Mouse (Mus musculus): ENCODE results near the gene Fsd1. TPM values are rescaled to one million over a fixed set of nuclear protein-coding genes. Genes with fewer than 3 reads are reported as not detected.
A peak's percentile ranks its signal among the peaks of the same experiment; 100 is the strongest.

Gene Fsd1
- total RNA-seq, 2 experiments from 2014 or later, result 2.3 to 4.3 TPM

DNA sequence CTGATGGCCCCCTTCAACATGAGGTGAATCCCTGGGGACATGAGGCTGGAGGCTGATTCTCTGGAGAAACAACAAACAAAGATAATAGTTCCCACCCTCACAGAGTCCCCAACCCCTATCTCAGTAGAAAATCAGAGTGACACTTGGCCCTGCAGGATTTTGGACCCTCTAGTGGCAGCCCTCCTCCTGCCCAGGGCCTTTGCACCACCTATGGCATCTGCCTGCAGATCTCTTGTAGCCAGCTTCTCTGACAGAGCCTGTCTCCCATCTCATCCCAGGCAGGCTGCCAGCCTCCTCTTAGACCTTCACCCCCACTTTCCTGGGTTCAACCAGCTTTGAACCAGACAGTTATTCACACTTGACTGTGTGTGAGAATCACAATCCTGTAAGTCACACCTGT, 25.5 kb upstream of the Fsd1 start:
- DNase-seq (ENCODE audit: low spot score in 2 of 2), result peak in 1 of 2 experiments; percentile 17

DNA sequence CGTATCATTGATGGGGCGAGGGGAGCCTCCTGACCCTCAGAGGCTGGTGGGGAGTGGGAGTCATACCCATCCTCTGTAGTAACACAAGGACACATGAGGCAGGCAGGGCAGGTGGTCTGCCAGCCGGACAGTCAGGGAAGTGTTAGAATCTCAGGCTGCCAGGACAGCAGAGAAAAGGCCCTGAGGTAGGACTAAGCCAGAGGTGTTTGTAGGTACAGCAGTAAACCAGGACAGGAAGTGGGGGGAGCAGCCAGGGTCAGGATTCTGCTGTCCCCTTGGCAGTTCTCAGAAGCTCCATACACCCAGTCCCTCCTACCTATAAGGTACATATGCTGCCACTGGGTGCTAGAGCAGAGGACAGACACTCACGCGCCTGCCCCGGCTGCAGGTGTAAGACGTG, 24.7 kb upstream of the Fsd1 start:
- DNase-seq (ENCODE audit: low spot score in 2 of 2), result peak in 1 of 2 experiments; percentile 11

DNA sequence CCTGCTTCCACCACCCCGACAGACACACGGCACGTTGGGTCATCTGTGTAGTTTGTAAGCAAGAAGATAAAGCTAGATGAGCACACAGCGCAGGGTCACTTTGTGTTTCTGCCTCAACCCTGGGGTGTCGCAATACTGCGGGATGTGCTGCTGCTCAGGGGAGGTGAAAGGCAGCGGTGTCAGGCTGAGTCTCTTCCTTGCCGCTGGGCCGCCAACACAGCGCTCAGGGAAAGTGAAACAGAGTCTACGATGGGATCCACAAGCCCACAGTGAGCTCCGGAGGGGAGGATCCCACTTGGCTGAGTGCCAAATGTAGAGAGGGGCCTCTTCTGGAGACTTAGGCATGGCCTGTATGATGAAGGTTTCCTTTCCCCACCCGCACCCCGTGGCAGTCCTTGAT, 23.1 kb upstream of the Fsd1 start:
- peak in 1 of 2 experiments; percentile 20 for DNase-seq (ENCODE audit: low spot score in 2 of 2)

DNA sequence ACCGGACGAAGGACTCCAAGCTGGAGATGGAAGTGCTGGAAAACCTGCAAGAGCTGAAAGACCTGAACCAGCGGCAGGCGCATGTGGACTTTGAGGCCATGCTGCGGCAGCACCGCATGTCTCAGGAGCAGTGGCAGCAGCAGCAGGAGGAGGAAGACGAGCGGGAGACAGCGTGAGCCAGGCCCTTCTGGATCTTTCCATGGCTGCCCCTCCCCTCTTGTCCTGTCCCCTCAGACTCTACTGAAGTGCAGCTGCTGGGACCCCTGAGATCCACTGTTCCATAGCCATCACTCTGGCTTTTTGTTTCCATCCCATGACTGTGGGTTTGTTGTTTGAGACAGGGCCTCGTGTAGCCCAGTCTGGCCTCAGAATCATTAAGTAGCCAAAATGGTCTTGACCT, 21.8 kb upstream of the Fsd1 start:
- DNase-seq (ENCODE audit: low spot score in 2 of 2), result peak in 1 of 2 experiments; percentile 10

DNA sequence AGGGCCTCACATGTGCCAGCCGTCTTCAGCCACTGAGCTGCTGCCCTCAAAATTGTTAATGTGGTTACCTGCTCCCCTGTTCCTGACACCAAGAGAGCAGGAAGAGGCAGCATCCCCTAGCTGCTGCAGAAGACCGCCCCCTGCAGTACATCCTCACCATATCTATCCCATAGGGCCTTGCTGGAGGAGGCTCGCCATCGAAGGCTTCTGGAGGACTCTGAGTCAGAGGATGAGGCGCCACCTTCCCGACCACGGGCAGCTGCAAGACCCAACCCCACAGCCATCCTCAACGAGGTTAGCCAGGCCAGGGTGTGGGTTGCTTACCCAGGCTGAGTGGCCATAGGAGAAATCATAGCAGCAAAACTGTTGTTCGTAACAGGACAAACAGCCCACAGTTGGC, 21.3 kb upstream of the Fsd1 start:
- peak in 1 of 2 experiments; percentile 18 for DNase-seq (ENCODE audit: low spot score in 2 of 2)

DNA sequence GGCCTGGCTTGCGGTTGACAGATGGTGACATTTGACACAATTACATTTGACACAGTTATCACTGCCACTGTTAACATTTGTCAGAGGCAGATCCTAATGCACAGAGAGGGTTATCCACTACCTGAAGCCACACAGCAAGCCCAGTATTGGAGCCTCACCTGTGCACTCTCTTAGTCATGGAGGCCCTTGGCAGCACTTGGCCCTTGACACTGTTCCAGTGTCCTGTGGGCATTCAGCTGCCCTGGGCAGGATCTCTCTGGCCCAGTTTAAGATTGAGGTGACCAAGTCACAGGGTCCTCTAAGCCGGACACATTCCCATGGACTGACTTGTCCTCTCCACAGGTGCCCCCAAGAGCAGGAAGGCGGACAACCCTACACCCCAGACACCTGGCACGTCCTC, 19.1 kb upstream of the Fsd1 start:
- no peak for DNase-seq (ENCODE audit: low spot score in 2 of 2)

DNA sequence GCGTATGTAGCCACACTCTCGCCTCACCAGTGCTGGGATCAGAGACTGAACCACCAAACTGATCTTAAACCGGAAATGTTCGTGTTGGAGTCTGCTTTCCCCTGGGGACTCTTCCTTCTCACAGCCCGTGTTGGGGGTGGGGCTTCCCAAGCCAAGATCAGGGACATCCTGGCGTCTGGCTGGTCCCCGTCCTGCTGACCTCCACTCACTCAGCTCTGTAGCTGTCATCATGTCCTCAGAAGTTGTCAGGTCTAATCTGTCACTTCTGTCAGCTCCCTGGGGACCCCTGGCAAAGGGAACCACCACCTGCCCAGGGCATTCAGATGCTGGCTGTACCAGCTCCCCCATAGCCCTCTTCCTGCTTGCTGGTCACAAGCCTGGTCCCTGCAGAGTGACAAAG, 18.1 kb upstream of the Fsd1 start:
- no peak for DNase-seq (ENCODE audit: low spot score in 2 of 2)

DNA sequence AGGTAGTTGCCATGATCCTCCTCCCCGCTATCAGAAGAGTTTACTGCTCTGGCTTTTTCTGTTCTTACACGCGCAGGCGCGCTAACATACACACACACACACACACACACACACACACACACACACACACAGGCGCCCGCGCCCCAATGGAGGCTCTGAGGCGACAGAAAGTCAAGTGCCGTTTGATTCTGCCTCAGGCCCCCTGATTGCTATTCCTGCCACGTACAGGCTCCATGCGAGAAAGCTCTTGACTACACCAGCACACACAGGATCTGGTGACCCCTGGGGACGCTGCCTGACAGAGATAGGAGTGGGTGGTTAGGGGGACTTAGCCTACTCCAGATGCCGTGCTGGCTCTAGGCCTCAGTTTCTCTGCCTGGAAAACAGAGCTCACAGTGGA, 16.7 kb upstream of the Fsd1 start:
- no peak for DNase-seq (ENCODE audit: low spot score in 2 of 2)

DNA sequence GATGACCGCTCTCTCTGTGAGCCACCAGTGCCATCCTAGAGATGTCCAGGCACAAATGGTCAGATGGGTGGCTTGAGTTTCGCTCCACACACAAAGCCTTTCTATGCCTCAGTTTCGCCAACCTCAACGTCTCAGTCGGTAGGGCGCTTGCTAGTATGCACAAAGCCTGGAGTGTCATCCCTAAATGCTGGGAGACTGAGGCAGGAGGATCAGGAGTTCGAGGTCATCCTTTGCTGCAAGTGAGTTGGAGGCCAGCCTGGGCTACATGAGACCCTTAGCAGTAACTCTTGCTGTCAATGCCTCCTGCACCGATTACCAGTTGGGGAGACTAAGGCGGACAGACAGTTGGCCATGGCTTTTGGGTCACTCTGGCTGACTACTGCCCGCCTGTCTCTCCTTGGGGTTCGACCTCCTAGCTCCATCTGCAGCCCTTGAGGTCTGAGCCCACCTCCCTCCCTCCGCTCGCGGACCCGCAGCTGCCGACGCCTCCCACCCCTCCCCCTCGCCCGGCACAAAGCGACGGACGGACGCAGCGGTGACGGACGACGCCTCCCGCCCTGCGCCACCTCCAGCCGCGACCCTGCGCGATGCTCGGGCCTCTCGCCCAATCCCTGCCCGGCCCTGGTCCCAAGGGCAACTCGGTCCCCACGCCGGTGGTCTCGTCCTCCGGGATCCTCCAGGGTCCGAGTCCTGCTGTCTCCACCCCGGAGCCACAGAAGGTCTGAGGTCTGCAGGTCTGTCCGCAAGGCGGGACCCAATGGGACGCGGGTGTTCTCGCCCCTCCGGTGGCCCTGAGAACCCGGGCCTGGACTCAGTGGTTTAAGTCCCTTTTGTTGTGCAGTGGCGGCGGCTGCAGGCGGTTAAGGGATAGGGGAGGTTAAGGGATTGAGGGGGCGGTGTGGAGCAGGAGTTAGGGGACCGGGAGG, 16.1 kb upstream of the Fsd1 start, which contains the start of gene Shd:
Gene Shd, plus strand, starts transcription at position 502 of the 926 bp plus-strand sequence.
- no peak for DNase-seq (ENCODE audit: low spot score in 2 of 2)

DNA sequence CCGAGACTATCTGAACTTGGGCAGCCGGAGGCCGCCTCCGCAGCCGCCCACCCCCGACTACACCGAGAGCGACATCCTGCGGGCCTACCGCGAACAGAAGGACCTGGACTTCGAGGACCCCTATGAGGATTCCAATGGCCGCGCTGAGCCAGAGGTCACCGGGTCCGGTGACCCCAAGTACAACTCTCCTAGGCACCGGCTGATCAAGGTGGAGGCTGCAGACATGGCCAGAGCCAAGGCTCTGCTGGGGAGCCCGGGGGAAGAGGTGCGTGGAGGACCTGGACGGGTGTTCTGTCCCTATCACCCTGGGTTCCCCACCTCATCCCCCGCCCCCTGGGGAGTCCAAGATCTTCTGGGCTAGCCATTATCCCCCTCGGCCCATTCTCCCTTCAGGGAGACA, 14.9 kb upstream of the Fsd1 start:
- DNase-seq (ENCODE audit: low spot score in 2 of 2), result no peak

DNA sequence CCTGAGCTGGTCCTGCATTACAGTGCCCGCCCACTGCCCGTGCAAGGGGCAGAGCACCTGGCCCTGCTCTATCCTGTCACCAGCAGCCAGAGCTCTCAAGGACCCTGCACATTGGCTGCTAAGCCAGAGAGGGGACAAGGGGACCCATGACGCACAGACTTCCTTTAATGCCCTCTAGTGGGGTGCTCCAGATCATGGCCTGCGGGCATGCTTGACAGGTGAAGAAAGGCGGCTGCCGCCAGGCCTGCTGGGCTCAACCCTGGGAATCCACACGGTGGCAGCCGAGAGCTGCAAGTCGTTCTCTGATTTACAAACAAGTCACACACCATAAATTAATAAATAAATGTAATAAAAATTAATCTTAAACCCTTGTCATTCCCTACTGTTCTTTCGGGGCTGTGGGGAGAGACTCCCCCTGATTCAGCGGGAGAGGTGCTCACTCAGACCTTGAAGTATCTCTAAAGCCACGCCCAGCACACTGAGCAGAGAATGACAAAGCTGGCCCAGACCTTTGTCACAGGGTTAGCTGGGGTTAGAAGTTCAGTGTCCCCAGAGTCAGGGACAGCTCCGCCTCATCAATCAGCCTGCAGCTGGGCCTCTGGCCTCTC, 9.9 kb upstream of the Fsd1 start:
- peak; percentile 76 to 81 for DNase-seq (ENCODE audit: low spot score in 2 of 2)

DNA sequence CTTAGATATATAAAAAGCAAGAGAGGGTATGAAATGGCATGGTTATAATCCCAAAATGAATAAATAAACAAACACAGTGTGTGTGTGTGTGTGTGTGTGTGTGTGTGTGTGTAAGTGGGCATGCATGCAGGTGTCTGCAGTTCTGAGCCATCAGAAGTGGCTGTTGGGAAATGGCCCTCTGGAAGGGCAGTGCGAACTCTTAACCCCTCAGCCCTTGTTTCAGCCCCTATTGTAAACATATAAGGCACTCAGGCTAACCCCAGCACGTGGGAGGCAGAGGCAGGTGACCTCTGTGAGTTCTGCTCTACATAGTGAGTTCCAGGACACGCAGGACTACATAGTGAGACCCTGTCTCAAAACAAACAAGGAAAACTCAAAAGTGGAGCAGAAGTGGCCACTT, 9.0 kb upstream of the Fsd1 start:
- DNase-seq (ENCODE audit: low spot score in 2 of 2), result no peak

DNA sequence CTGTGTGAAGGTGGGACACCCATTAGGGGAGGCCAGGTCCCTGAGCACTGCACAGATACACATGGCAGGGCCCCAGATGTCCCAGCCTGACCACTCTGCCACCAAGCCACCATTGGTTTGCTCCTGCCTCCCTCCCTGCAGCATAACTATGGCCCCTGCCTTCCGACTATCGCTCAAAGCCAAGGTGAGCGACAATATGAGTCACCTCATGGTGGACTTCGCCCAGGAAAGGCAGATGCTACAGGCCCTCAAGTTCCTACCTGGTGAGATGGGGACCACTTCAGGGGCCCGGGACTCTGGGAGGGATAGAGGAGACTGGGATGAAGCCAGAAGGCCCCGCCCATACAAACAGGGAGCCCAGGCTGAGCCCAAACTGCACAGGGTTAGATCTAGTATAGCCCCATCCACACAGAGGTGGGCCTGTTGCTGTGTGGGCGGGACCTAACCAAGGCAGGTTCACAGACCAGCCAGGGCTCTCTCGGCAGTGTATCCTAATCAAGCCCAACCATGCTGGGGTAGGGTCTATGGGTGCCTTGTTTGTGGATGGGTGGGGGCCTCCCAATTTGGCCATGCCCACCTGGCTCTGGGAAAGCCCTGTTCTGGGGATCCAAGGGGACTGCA, 4.1 kb downstream of the Fsd1 start:
- no peak for DNase-seq (ENCODE audit: low spot score in 2 of 2)

DNA sequence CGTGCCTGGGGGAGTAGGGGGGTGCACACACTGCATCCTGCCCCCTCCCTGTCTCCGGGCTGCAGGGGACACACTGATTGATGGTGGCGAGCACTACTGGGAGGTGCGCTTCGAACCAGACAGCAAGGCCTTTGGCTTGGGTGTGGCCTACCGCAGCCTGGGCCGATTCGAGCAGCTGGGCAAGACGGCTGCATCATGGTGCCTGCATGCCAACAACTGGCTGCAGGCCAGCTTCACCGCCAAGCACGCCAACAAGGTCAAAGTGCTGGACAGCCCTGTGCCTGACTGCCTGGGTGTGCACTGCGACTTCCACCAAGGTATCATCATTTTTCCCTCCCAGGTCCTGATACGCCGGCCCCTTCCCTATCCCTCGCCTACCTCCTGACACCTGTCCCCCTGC, 9.7 kb downstream of the Fsd1 start:
- peak; percentile 55 to 63 for DNase-seq (ENCODE audit: low spot score in 2 of 2)

DNA sequence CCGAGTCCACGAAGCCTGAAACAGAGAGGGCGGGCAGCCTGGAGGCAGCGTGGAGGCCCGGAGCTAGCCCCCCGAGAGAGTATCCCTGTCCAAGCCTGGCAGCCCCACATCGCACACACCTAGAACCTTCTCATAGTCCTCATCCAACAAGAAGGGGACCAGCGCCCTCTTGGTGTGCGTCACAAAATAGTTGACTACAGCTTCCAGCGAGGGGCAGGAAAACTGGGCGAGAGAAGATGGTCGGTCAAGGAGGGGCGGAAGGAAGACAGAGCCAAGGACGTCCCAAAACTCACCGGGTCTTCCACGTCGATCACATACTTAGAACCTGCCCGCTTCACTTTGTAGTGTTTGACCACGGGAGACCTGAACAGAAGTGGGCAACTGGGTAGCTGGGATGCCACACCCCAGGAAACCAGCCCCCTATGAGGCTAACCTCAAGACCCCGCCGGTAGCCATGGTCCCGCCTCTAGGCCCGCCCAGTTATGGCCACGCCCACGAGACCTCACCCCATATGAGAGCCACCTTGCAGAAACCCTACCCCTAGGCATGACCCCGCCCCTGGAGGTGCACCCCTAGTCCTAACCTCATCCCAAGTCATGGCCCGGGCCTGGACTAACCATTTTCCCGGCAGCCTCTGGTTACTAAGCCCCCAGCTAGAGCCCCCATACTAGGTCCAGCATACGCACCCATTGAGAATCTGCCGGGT, 13.6 kb downstream of the Fsd1 start:
- DNase-seq (ENCODE audit: low spot score in 2 of 2), result no peak

DNA sequence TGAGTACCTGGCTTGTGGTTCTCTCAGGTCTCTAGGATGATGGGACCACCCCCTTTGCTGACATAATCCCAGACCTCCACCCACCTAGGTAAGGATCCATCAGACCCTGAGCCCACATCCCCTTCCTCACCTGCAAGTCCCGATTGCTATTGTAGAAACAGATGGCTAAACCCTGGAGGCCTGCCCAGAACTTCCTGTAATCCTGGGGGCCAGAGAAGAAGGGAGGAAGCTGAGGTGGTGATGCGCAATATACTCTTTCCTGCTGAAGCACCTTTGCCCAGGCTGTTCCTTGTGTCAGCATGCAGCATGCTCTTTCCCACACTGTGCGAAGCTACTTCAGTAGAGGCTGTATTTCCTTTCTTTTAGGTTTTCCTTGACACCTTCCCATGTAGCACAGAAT, 16.7 kb downstream of the Fsd1 start:
- DNase-seq (ENCODE audit: low spot score in 2 of 2), result no peak

DNA sequence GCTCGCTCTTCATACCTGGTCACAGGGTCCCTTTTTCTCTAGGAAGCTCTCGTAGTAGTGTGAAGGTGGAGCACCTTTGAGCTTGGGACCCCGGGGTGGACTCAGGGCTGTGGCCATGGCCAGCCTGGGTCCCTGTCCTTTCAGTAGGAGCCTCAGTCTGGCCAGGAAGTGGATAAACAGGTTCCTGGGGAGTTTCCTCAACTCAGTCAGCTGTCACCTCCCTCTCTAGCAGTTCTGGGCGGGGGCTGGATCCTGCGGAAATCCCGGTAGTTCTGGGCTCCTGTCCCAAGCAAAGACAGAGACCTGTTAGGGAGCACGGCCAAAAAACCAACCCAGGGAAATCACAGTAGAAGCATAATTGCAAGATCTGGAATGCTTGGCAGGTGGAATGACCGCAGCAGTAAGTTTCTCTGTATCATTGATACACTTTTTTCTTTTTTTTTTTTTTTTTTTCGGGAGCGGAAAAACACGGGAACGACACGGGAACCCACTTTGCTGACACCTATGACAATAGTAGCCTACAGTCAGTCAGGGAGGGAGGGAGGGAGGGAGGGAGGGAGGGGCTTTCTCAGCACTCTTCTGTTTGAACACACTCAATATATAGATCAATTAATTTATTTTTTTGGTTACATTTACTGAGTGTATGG, 19.2 kb downstream of the Fsd1 start, which contains the start of the genes Stap2 and Mpnd:
Gene Stap2, minus strand, starts transcription at position 170 of the 647 bp plus-strand sequence.
Gene Mpnd, plus strand, starts transcription at position 297 of the 647 bp plus-strand sequence.
- peak in 1 of 2 experiments; percentile 4 for DNase-seq (ENCODE audit: low spot score in 2 of 2)

DNA sequence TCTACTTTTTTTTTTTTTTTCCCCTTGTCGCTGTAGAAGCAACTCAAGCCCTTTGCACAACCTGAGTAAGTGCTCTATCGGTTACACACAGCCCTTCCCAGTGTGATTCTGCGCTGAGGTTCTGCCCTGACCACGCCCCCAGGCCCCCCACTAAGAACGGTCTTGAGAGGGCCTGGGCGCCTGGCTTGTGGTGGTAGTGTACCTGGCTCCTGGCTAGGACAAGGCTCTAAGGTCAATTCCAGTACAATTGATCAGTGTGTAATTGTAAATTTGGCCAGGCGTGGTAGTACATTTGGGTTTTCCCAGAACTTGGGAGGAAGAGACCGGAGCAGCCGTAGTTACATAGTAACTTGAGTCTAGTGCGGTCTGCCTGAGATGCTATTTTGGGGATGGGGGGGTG, 20.6 kb downstream of the Fsd1 start:
- DNase-seq (ENCODE audit: low spot score in 2 of 2), result no peak

DNA sequence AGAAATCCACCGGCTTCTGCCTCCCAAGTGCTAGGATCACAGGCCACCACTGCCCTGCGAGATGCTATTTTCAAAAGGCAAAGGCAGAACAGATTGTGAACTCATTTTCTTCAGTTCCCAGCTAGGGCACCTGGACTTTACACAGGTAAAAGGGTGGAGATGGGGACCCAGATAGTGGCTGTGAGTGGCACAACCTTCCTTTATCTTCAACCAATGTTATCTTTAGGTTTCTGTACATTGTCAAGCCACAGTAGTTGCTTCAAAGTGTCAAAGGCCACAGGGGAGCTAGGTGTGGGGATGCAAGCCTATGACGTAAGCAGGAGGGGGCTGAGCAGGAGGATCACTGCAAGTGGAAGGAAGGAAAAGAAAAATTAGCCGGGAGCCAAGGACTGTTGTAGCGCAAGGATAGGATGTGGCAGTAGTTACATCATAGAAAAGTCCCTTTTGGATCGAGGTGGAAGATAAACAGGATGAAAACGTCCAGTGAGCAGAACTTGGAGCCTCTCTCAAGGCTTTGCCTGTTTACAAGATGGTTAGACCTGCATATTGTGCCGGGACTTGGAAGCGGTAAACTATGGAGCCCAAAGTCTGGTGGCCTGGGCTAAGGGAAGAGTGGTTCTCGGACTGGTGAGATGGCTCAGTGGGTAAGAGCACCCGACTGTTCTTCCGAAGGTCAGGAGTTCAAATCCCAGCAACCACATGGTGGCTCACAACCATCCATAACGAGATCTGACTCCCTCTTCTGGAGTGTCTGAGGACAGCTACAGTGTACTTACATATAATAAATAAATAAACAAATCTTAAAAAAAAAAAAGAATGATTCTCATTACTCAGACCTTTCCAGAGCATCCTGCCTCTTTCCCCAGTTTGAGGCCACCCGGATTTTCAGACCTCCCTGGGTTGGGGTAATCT, 21.4 kb downstream of the Fsd1 start:
- DNase-seq (ENCODE audit: low spot score in 2 of 2), result peak in 1 of 2 experiments; percentile 4
